Mouse (Mus musculus): ENCODE data around the gene Gata3. TPM values are rescaled to one million over a fixed set of nuclear protein-coding genes. Genes with fewer than 3 reads are reported as not detected.

The Gata3 gene
- polyA plus RNA-seq, 1 experiment from 2014 or later, result 2.0 TPM

DNA sequence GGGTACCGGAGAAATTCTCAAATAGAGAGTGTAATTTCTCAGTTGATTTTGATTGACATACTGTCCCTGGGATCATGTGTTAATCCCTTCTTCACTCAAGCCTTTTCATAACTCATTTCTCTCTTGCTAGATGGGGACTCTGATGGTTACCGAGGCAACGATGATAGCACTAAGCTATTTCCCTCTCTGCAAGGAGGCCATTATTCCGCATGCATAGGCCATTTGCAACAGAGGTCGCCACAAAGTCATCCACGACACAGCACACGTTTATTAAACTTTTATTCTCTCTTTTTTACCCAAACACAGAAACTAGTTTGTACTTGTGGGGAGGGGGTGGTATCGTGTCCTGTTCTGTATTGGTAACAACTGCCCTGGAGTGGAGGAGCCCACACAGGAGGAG, 8.0 kb upstream of the Gata3 start:
- no peak for ATAC-seq
- peaks cover 57% of the 10 kb centered on the region for H3K27me3 ChIP-seq (replicated peaks; ENCODE audit: control insufficient read depth, insufficient read depth, low read length)
- no peak overlapping the region for H3K27ac ChIP-seq (ENCODE audit: low read length)
- no peaks in the 10 kb centered on the region for H3K36me3 ChIP-seq (ENCODE audit: control insufficient read depth, insufficient read depth, low read length)
- H3K9me3 ChIP-seq (ENCODE audit: control insufficient read depth, low read length), result no peaks in the 10 kb centered on the region
- 19% methylated on average over 8 of the region's 8 CpGs for WGBS
- H3K9ac ChIP-seq (ENCODE audit: low read depth, low read length), result no peak overlapping the region
- H3K4me1 ChIP-seq (ENCODE audit: control insufficient read depth, insufficient read depth, low read length), result no peaks in the 10 kb centered on the region
- no peak overlapping the region for H3K4me3 ChIP-seq (ENCODE audit: low read length)
- H3K4me2 ChIP-seq (ENCODE audit: low read depth, low read length), result no peak overlapping the region

DNA sequence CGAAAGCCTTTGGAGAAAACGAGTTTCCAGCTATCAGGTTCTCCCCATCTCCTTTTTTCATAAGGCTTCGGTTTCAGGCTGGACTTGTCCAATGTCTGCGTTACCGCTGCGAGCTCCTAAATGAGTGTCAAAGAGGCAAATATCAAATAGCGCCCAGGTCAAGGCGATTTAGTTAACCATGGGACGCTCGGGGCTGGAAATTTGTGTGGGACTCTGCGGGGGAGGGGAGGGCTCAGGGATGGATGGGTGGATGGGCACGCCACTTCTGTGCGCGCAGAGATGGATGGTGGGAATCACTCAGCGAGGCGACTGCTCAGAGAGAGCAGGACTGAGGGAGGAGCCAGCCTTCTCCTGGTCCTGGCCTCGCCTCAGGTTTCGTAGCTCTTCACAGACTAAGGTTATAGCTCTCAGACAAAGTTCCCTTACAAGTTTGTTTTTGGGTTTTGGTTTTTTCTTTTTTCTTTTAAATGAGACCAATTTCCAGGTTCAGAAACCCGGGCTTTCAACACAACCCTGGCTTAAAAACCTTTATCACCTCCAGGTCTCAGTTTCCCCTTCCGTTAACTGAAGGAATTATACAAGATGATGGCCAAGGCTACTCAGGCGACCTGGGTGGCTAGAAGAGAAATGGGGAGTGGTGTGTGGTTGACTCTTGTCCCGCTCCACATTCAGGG, 6.4 kb upstream of the Gata3 start:
- no peaks in the 10 kb centered on the region for H3K4me1 ChIP-seq (ENCODE audit: control insufficient read depth, insufficient read depth, low read length)
- no peaks in the 10 kb centered on the region for H3K36me3 ChIP-seq (ENCODE audit: control insufficient read depth, insufficient read depth, low read length)
- no peak overlapping the region; the same call in 1 of the 2 replicates for H3K4me3 ChIP-seq (ENCODE audit: low read length)
- ATAC-seq, result no peak
- H3K9ac ChIP-seq (ENCODE audit: low read depth, low read length), result no peak overlapping the region
- H3K9me3 ChIP-seq (ENCODE audit: control insufficient read depth, low read length), result no peaks in the 10 kb centered on the region
- H3K27ac ChIP-seq (ENCODE audit: low read length), result no peak overlapping the region
- 1% methylated on average over 22 of the region's 22 CpGs for WGBS
- H3K27me3 ChIP-seq (replicated peaks; ENCODE audit: control insufficient read depth, insufficient read depth, low read length), result peaks cover 63% of the 10 kb centered on the region
- H3K4me2 ChIP-seq (ENCODE audit: low read depth, low read length), result no peak overlapping the region

DNA sequence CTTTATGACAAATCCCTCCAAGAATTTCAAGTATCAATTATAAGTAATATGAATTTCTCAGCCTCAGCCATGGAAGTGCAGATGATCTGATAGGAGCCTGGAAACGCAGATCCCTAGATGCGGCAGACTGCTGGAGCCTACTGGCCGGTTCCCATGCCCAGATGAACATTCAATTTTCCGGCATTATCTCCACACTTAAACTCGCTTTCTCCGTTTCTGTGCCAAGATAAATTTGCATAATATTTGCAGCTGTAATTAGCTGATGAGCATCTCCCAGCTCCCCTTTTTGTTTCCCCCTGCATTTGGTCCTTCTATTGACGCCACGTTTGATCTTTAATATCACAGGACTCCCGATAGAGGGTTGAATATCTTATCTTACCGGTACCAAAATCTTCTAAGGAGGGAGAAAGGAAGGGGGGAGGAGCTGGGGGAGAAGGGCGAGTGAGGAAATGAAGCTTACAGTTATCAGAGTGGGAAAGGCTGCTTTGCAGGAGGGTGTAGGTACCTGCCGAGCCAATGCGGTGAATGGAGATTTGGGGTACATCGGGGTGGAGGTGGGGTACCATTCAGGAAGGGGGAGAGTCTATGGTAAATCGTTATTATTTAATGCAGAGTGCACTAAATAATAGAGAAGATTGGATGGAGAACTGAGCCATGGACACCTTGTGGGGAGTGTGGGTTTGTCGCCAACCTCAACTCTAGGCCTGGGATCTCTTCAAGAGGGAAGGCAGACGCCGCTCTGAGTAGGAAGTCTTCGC, 5.2 kb upstream of the Gata3 start:
- Histone ChIP-seq H3K4me1 (ENCODE audit: control insufficient read depth, insufficient read depth, low read length) (no peaks in the 10 kb centered on the region), H3K27ac (ENCODE audit: low read length) (no peak overlapping the region), H3K4me2 (ENCODE audit: low read depth, low read length) (no peak overlapping the region), H3K9ac (ENCODE audit: low read depth, low read length) (no peak overlapping the region), H3K9me3 (ENCODE audit: control insufficient read depth, low read length) (no peaks in the 10 kb centered on the region), H3K27me3 (replicated peaks; ENCODE audit: control insufficient read depth, insufficient read depth, low read length) (peaks cover 72% of the 10 kb centered on the region), H3K36me3 (ENCODE audit: control insufficient read depth, insufficient read depth, low read length) (no peaks in the 10 kb centered on the region), H3K4me3 (ENCODE audit: low read length) (no peak overlapping the region)
- WGBS, result 3% methylated on average over 19 of the region's 19 CpGs
- ATAC-seq, result no peak

DNA sequence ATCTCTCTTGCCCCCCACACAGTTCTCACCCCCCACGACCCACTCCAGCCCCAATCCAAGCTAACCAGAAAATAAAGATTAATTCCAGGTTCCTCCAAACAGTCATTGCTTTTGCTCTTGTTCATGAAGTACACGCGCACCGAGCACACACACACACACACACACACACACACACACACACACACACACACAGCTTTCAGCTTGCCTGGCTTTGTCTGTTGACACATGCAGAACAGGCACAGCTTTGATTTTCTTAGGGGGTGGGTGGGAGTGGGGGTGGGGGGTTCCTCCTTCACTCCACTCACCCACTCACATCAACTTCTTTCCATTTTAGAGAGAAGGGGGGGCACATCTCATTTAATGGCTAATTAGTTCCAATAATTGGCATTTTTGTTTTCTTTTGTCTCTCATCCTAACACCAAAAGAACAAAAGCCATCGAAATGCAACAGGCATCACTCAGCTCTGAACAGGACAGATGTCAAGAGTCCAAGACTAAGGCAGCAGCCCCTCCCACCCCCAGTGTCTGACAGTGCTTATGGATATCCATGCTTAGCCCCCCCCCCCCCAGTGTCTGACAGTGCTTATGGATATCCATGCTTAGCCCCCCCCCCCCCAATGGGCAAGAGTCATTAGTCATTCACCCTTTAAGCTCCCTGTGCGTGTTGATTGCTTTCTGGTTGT, 3.6 kb upstream of the Gata3 start:
- ATAC-seq, result no peak
- H3K4me3 ChIP-seq (ENCODE audit: low read length), result no peak overlapping the region
- no peaks in the 10 kb centered on the region for H3K36me3 ChIP-seq (ENCODE audit: control insufficient read depth, insufficient read depth, low read length)
- H3K9me3 ChIP-seq (ENCODE audit: control insufficient read depth, low read length), result no peaks in the 10 kb centered on the region
- WGBS, result under 1% methylated on average over 5 of the region's 6 CpGs
- H3K27ac ChIP-seq (ENCODE audit: low read length), result no peak overlapping the region
- no peak overlapping the region for H3K9ac ChIP-seq (ENCODE audit: low read depth, low read length)
- H3K27me3 ChIP-seq (replicated peaks; ENCODE audit: control insufficient read depth, insufficient read depth, low read length), result peaks cover 76% of the 10 kb centered on the region
- H3K4me2 ChIP-seq (ENCODE audit: low read depth, low read length), result no peak overlapping the region
- H3K4me1 ChIP-seq (ENCODE audit: control insufficient read depth, insufficient read depth, low read length), result 0 out of 2 replicates have a peak, but pooled peaks cover 4% of the 10 kb centered on the region

DNA sequence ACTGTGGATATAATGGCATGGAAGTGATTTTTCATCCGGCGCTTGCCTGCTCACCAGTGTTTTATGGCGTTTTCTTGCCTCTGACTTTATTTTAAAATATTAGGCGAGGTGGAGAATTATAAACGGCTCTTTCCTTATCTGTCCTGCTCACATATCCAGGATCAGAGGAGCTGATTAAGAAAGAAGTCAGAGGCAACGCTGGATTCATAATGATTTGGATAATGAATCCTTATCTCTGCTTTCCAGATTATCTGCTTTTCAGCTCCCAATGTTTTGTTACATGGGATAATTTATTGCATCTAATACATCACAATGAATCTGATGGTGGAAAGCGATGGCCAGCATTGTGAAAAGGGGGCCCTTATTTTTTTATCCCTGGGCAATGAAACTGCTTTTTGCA, 2.7 kb upstream of the Gata3 start:
- Histone ChIP-seq H3K9ac (ENCODE audit: low read depth, low read length) (no peak overlapping the region), H3K9me3 (ENCODE audit: control insufficient read depth, low read length) (no peaks in the 10 kb centered on the region), H3K4me3 (ENCODE audit: low read length) (no peak overlapping the region), H3K4me1 (ENCODE audit: control insufficient read depth, insufficient read depth, low read length) (0 out of 2 replicates have a peak, but pooled peaks cover 4% of the 10 kb centered on the region), H3K4me2 (ENCODE audit: low read depth, low read length) (no peak overlapping the region), H3K27me3 (replicated peaks; ENCODE audit: control insufficient read depth, insufficient read depth, low read length) (peaks cover 76% of the 10 kb centered on the region), H3K36me3 (ENCODE audit: control insufficient read depth, insufficient read depth, low read length) (no peaks in the 10 kb centered on the region), H3K27ac (ENCODE audit: low read length) (no peak overlapping the region)
- WGBS, result 7% methylated on average over 7 of the region's 7 CpGs
- ATAC-seq, result no peak

DNA sequence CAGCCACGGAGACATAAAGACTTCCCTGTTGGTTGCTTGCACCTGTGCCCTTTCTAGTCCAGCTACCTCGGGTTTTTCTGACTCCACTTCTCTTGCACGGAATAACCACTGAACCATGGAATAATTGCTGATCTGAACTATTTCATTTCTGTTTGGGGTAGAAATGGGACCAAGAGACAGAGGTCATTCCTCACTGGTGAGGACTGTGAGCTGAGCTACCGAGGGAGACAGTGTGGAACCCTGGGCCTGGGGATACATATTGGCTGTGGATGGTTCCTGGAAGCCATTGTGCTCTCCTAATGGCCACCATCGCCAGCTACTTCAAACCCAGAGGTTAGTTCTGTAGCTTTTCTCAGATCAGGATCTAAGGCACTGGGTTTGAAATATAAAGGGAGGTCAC, 1.1 kb upstream of the Gata3 start:
- no peak overlapping the region for H3K9ac ChIP-seq (ENCODE audit: low read depth, low read length)
- H3K27ac ChIP-seq (ENCODE audit: low read length), result no peak overlapping the region
- no peak overlapping the region for H3K4me3 ChIP-seq (ENCODE audit: low read length)
- 5% methylated on average over 5 of the region's 5 CpGs for WGBS
- H3K4me2 ChIP-seq (ENCODE audit: low read depth, low read length), result no peak overlapping the region
- H3K36me3 ChIP-seq (ENCODE audit: control insufficient read depth, insufficient read depth, low read length), result no peaks in the 10 kb centered on the region
- H3K27me3 ChIP-seq (replicated peaks; ENCODE audit: control insufficient read depth, insufficient read depth, low read length), result peaks cover 80% of the 10 kb centered on the region
- 0 out of 2 replicates have a peak, but pooled peaks cover 4% of the 10 kb centered on the region for H3K4me1 ChIP-seq (ENCODE audit: control insufficient read depth, insufficient read depth, low read length)
- no peak for ATAC-seq
- H3K9me3 ChIP-seq (ENCODE audit: control insufficient read depth, low read length), result no peaks in the 10 kb centered on the region

DNA sequence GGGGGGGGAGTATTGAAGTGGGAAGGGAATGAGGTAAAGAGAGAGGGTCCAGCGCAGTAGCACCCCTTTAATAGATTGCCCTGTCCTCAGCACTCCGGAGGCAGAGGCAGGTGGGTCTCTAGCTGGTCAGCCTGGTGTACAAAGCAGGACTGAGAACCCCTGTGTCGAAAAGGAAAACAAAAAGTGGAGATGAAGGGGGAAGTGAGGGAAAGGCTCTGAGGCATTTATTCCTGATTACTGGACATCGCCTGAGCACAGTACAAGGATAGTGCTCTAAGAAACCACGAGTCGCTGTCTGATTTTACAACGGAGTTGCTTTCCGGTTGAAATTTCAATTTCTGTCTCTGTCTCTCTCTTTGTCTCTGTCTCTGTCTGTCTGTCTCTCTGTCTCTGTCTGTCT, 417 bp upstream of the Gata3 start:
- WGBS, result 5% methylated on average over 8 of the region's 8 CpGs
- H3K27me3 ChIP-seq (replicated peaks; ENCODE audit: control insufficient read depth, insufficient read depth, low read length), result peaks cover 82% of the 10 kb centered on the region
- no peaks in the 10 kb centered on the region for H3K36me3 ChIP-seq (ENCODE audit: control insufficient read depth, insufficient read depth, low read length)
- no peak overlapping the region for H3K4me3 ChIP-seq (ENCODE audit: low read length)
- 0 out of 2 replicates have a peak, but pooled peaks cover 4% of the 10 kb centered on the region for H3K4me1 ChIP-seq (ENCODE audit: control insufficient read depth, insufficient read depth, low read length)
- H3K4me2 ChIP-seq (ENCODE audit: low read depth, low read length), result no peak overlapping the region
- no peak overlapping the region for H3K9ac ChIP-seq (ENCODE audit: low read depth, low read length)
- H3K27ac ChIP-seq (ENCODE audit: low read length), result no peak overlapping the region
- ATAC-seq, result no peak
- H3K9me3 ChIP-seq (ENCODE audit: control insufficient read depth, low read length), result no peaks in the 10 kb centered on the region

DNA sequence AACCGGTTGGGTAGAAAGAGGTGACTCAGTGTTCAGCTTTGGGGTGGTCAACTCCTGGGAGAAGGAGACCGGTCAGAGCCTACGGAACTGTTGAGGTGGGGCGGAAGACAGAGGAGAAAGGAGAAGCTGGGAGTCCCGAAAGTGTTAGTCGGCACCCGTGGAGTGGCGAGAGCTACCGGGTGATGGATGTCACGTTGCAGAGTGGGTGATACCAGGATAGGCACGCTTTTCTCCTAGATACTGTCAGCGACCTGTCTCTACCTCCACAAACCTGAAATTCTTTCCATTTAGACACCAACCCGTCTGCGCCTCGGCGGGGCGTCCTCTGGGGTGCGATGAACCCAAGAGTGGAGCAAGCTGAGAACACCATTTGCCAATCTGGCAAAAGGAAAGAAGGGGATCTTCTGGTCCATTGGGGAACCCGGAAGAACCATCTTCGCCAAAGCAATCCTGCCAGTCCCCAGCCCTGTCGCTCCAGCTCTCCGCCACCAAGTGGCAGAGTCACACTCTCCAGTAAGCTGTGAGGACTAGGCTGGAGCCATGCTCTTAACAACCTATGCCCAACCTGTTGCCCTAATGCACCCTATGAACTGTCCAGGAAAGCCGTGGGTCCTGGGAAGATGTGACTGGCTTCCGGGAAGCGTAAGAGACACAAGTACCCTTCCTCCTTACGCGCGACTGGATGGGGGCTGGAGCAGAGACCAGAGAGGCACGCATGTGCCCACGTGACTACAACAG, 752 bp downstream of the Gata3 start, which contains the start of gene 9230102O04Rik:
Gene 9230102O04Rik (minus strand): TSS at position 628 of the 738 bp plus-strand sequence.
- under 1% methylated on average over 30 of the region's 30 CpGs for WGBS
- no peak within 1 kb of the TSS for H3K27ac ChIP-seq (ENCODE audit: low read length)
- H3K9ac ChIP-seq (ENCODE audit: low read depth, low read length), result no peak within 1 kb of the TSS

DNA sequence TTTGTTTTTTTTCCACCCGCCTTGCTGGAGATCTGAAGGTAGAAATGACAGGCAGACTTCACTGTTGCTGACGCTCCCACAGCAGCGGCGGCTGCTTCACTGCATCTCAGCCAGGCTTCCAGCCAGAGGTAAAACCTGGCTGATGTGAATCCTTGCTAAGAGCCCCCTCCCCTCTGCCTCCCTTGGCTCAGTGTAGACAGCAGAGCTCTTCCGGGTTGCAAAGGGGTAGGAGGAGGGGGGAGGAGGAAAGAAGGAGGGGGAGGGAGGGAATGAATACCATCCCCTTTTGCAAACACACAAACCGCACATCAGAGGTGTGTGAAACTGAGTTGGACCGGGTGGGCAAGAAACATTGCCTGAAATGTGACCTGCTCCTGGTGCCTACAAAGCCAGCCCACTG, 2.2 kb downstream of the Gata3 start:
- Histone ChIP-seq H3K27me3 (replicated peaks; ENCODE audit: control insufficient read depth, insufficient read depth, low read length) (peaks cover 74% of the 10 kb centered on the region), H3K4me2 (ENCODE audit: low read depth, low read length) (no peak overlapping the region), H3K27ac (ENCODE audit: low read length) (no peak overlapping the region), H3K4me1 (ENCODE audit: control insufficient read depth, insufficient read depth, low read length) (0 out of 2 replicates have a peak, but pooled peaks cover 8% of the 10 kb centered on the region), H3K9ac (ENCODE audit: low read depth, low read length) (no peak overlapping the region), H3K4me3 (ENCODE audit: low read length) (no peak overlapping the region), H3K9me3 (ENCODE audit: control insufficient read depth, low read length) (no peaks in the 10 kb centered on the region), H3K36me3 (ENCODE audit: control insufficient read depth, insufficient read depth, low read length) (no peaks in the 10 kb centered on the region)
- under 1% methylated on average over 7 of the region's 7 CpGs for WGBS
- ATAC-seq, result no peak

More for the DNA sequence above, 752 bp downstream of the Gata3 start, which contains the start of gene 9230102O04Rik:
- Histone ChIP-seq H3K27me3 (replicated peaks; ENCODE audit: control insufficient read depth, insufficient read depth, low read length) (peaks cover 83% of the 10 kb centered on the region), H3K4me2 (ENCODE audit: low read depth, low read length) (peak within 1 kb of the TSS; percentile 39), H3K36me3 (ENCODE audit: control insufficient read depth, insufficient read depth, low read length) (no peaks in the 10 kb centered on the region), H3K9me3 (ENCODE audit: control insufficient read depth, low read length) (no peaks in the 10 kb centered on the region), H3K4me1 (ENCODE audit: control insufficient read depth, insufficient read depth, low read length) (0 out of 2 replicates have a peak, but pooled peaks cover 4% of the 10 kb centered on the region), H3K4me3 (ENCODE audit: low read length) (peak within 1 kb of the TSS; percentile 31)
- peak; percentile 92 for ATAC-seq
